Mouse (Mus musculus) kidney, adult 2 months (tissue): ENCODE results near the gene Ehd4.

Experiments
- CTCF ChIP-seq: fragments of 200-500 bp; conservative IDR thresholded peaks from 2 replicates; pipeline ENCODE4 v1.5.1; 2011; ENCODE audit warnings: low read depth, mild to moderate bottlenecking, control low read depth, low read length, moderate library complexity, mixed read lengths; ENCODE audit not compliant: insufficient read depth, insufficient read length
- POLR2A ChIP-seq: fragments of 200-500 bp; IDR thresholded peaks from one replicate; pipeline ENCODE4 v1.6.1; 2011; ENCODE audit warnings: low read depth, low read length, control low read depth

DNA sequence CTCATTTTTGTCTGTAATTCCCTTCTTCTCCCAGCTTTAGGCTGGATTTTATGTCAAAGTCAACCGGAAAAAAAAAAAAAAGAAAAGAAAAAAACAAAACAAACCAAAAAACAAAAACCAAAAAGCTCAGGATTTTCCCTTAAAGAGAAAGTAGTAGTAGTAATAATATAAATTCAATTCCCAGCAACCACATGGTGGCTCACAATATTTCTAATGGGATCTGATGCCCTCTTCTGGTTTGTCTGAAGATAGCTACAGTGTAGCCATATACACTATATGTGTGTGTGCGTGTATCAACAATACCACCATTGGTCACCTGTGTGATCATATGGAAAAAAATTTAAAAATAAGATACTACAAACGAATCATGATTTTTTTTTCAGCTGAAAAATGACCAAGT, 15.0 kb upstream of the Ehd4 start:
- TF ChIP-seq CTCF (0 out of 2 replicates have a peak, but pooled peaks have one; percentile 1), POLR2A (no peak)
